Mouse (Mus musculus) midbrain, embryonic 14.5 days (tissue): ENCODE results near the gene Csrnp3. TPM values are rescaled to one million over a fixed set of nuclear protein-coding genes. Genes with fewer than 3 reads are reported as not detected.
A peak's percentile ranks its signal among the peaks of the same experiment; 100 is the strongest.

Experiments used
- ATAC-seq: fragments of 200-750 bp; cut with Nextera tagmentation; 2 replicates; pipeline ENCODE4 v1.8.0; 2017; ENCODE audit warnings: moderate number of reproducible peaks, moderate library complexity; ENCODE audit not compliant: low FRiP score, low TSS enrichment
- DNase-seq: peaks from one replicate; pipeline ENCODE4 v3.0.0-alpha.2; 2015
- H3K27ac ChIP-seq: fragments of 300-500 bp; sonication (generic); replicated peaks from 2 replicates; pipeline ENCODE4 v1.5.1; 2014; ENCODE audit warnings: mild to moderate bottlenecking, low read depth, low read length, moderate library complexity
- H3K27me3 ChIP-seq: fragments of 300-500 bp; sonication (generic); 2 replicates; pipeline ENCODE4 v1.6.1; 2014; ENCODE audit warnings: low read length, control low read depth, mixed read lengths; ENCODE audit not compliant: control insufficient read depth, insufficient read depth
- H3K36me3 ChIP-seq: fragments of 300-500 bp; sonication (generic); 2 replicates; pipeline ENCODE4 v1.6.1; 2014; ENCODE audit warnings: low read length, control low read depth; ENCODE audit not compliant: control insufficient read depth, insufficient read depth
- H3K4me1 ChIP-seq: fragments of 300-500 bp; sonication (generic); 2 replicates; pipeline ENCODE4 v1.6.1; 2014; ENCODE audit warnings: mild to moderate bottlenecking, antibody characterized with exemption, low read length, control low read depth; ENCODE audit not compliant: control insufficient read depth, insufficient read depth
- H3K4me2 ChIP-seq: fragments of 300-500 bp; sonication (generic); 2 replicates; pipeline ENCODE4 v1.6.1; 2014; ENCODE audit warnings: mild to moderate bottlenecking, low read length, moderate library complexity
- H3K4me3 ChIP-seq: fragments of 300-500 bp; sonication (generic); replicated peaks from 2 replicates; pipeline ENCODE4 v1.5.1; 2014; ENCODE audit warnings: low read depth, low read length
- H3K9ac ChIP-seq: fragments of 300-500 bp; sonication (generic); replicated peaks from 2 replicates; pipeline ENCODE4 v1.6.1; 2014; ENCODE audit warnings: mild to moderate bottlenecking, low read length, moderate library complexity
- H3K9me3 ChIP-seq: fragments of 300-500 bp; sonication (generic); 2 replicates; pipeline ENCODE4 v1.6.1; 2016; ENCODE audit warnings: low read length, control low read depth, mixed read lengths; ENCODE audit not compliant: control insufficient read depth
- WGBS: fragments of 180-500 bp; shearing (Covaris S2); extraction: QIAGEN DNeasy Blood & Tissue Kit; methylation state at CpG from one replicate; pipeline ENCODE4 v1.1.7; 2014; 5-methylcytosine and 5-hydroxymethylcytosine counted together
- polyA plus RNA-seq: library from polyadenylated mRNA; unstranded; fragments of >200 nt; fragmentation: Nextera tagmentation; extraction: Ambion mirVana; gene quantifications from 2 replicates; pipeline ENCODE4 v1.2.1, GENCODE M21; 2014

Csrnp3 gene
- polyA plus RNA-seq, 1 experiment from 2014 or later = 81.0 TPM

DNA sequence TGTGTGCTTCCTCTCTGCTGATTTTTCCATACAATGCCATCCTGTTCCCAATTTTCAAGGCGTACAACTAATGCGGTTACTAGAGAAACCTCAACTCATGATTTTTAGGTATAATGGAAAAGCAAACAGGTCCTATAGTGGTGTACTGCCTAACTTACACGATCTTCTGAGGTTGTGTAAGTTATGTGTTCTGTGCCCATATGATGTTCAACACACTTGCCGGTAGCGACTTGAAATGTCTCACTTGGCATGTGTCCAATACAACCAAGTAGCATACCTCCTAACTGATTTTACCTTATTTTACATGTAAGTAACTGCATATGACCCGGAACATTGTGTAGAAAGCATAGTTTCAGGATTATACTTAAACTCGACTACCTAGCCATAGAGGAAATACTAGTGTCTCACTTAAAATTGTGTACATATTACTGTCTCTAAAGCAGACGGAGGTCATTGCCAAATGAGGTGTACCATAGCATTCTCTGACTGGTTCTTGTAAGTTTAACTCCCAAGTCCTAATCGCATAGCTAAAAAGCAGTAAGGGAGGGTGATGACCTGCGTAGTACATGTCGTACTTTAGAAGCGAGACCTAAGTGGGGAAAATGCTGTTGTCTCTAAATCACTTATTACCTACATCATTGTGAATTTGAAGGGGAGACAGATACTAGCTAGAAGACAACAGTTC lies 199.0 kb downstream of the Csrnp3 start:
- peak; percentile 47 for DNase-seq
- Histone ChIP-seq H3K27ac (peak overlapping the region; percentile 76), H3K27me3 (no peaks in the 10 kb centered on the region), H3K4me1 (peaks cover 15% of the 10 kb centered on the region; the same call in 1 of the 2 replicates), H3K9ac (no peak overlapping the region), H3K9me3 (no peaks in the 10 kb centered on the region), H3K4me3 (no peak overlapping the region), H3K4me2 (no peak overlapping the region; the same call in 1 of the 2 replicates), H3K36me3 (no peaks in the 10 kb centered on the region)
- no peak for ATAC-seq
- 83% methylated on average over 12 of the region's 12 CpGs for WGBS

DNA sequence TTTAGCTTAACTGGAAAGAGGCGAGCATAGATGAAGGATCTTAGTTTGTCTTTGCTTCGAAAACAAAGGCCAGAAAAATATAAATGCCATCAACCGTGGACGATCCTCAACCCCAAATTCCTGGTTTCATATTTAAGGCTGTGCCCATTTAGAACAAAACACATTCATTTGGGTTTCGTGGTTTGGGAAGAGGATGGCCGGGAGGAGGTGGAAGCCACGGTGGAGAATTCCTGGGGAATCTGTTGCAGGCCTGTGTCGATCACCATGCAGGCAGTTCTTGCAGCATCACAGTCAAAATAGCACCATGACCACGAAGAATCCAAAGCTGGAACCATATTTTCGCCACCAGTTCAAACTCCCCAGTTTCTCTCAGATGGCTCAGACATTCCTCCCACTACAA lies 217.7 kb downstream of the Csrnp3 start:
- no peaks in the 10 kb centered on the region for H3K4me1 ChIP-seq
- WGBS = 93% methylated on average over 10 of the region's 10 CpGs

DNA sequence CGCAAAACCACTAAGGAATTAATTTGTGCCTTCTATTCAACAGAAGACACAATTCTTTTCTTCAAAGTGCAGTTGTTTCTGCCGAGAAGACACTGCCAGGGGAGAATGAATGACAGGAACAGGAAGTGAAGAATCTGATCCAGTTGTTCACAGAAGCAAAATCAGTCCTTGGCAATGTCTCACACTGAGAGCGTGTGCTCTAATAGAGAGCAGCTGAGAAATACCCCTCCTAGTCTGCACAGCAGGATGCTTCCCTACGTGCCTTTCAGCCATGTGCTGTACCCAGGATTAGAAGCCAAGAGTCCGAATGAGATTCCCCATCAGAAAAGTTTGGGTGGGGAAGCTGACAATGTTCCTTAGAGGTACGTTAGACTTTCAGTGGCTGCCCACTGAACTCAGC lies 223.9 kb downstream of the Csrnp3 start:
- Histone ChIP-seq H3K4me1 (no peaks in the 10 kb centered on the region), H3K4me2 (no peak overlapping the region), H3K9ac (no peak overlapping the region), H3K27me3 (no peaks in the 10 kb centered on the region), H3K9me3 (no peaks in the 10 kb centered on the region), H3K36me3 (no peaks in the 10 kb centered on the region), H3K4me3 (no peak overlapping the region), H3K27ac (no peak overlapping the region)
- WGBS = 24% methylated on average over 6 of the region's 6 CpGs
- DNase-seq (no peak), ATAC-seq (no peak)

More for the DNA sequence above, 217.7 kb downstream of the Csrnp3 start:
- Histone ChIP-seq H3K36me3 (no peaks in the 10 kb centered on the region), H3K4me2 (no peak overlapping the region), H3K9ac (no peak overlapping the region), H3K9me3 (no peaks in the 10 kb centered on the region), H3K27me3 (no peaks in the 10 kb centered on the region), H3K4me3 (no peak overlapping the region), H3K27ac (no peak overlapping the region)
- ATAC-seq (no peak), DNase-seq (no peak)

DNA sequence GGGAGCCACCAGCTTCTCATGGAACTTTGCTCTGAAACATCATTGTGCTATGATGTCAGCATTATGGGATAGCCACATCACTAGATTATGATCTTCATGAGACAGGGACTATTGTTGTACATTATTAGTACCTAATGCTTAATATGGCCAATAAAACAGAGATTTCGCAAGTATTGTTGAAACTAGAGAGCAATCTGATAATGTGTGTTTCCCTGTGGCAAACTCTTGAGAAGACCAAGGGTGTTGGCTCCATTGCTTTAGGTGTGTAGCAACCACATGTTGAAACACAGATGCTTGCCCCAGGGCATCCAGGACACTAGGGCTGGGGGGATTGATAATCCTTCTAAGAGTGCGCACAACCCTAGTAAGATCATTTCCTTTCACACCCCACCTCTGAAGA lies 235.2 kb downstream of the Csrnp3 start:
- DNase-seq = no peak
- ATAC-seq = no peak
- no peaks in the 10 kb centered on the region for H3K36me3 ChIP-seq
- no peak overlapping the region for H3K9ac ChIP-seq
- no peak overlapping the region for H3K4me3 ChIP-seq
- no peaks in the 10 kb centered on the region for H3K27me3 ChIP-seq
- WGBS = 96% methylated on average over 2 of the region's 2 CpGs
- no peak overlapping the region for H3K27ac ChIP-seq
- H3K9me3 ChIP-seq = no peaks in the 10 kb centered on the region
- H3K4me1 ChIP-seq = no peaks in the 10 kb centered on the region
- H3K4me2 ChIP-seq = no peak overlapping the region

Other genes with a start within 250 kb of the Csrnp3 start
- 40.6 and 47.4 TPM in 2 replicates for gene Scn2a, start 225.0 kb upstream of the Csrnp3 start, polyA plus RNA-seq